Mouse (Mus musculus) brain, embryonic 18.5 days (tissue): ENCODE measurements around the gene Lrrn4cl.
"Not testable (repeated sequence)": the region's sequence is repeated elsewhere in the genome, so short reads cannot be mapped to it uniquely, and the experiment has no call there.

Experiments
- DNase-seq: peaks from one replicate; pipeline ENCODE4 v3.0.0-alpha.2; 2012; ENCODE audit warnings: low read depth, low spot score

Lrrn4cl gene

GRCm38 (mm10) chr19:8838041-8838730 is 12.4 kb upstream of the Lrrn4cl start:
- DNase-seq, result no peak

GRCm38 (mm10) chr19:8839103-8839907 is 11.3 kb upstream of the Lrrn4cl start, which contains the start of gene Gng3:
Gene Gng3 (minus strand): TSS chr19:8839194.
- DNase-seq, result peak; percentile 82

GRCm38 (mm10) chr19:8839908-8840791 is 10.4 kb upstream of the Lrrn4cl start:
- no peak for DNase-seq

- DNase-seq, result no peak
Observed at GRCm38 (mm10) chr19:8841012-8841411, 9.6 kb upstream of the Lrrn4cl start.

- DNase-seq, result no peak
Observed at GRCm38 (mm10) chr19:8842961-8843360, 7.6 kb upstream of the Lrrn4cl start.

GRCm38 (mm10) chr19:8844371-8845129 is 6.0 kb upstream of the Lrrn4cl start:
- no peak for DNase-seq

- no peak for DNase-seq
Observed at GRCm38 (mm10) chr19:8848356-8848755, 2.2 kb upstream of the Lrrn4cl start.

GRCm38 (mm10) chr19:8851639-8852038 is 1.1 kb downstream of the Lrrn4cl start:
- DNase-seq, result no peak

GRCm38 (mm10) chr19:8852236-8852928 is 1.8 kb downstream of the Lrrn4cl start:
- DNase-seq, result no peak

GRCm38 (mm10) chr19:8853117-8853516 is 2.5 kb downstream of the Lrrn4cl start:
- DNase-seq, result no peak

- no peak for DNase-seq
Observed at GRCm38 (mm10) chr19:8857689-8858088, 7.1 kb downstream of the Lrrn4cl start.

GRCm38 (mm10) chr19:8859018-8859417 is 8.4 kb downstream of the Lrrn4cl start:
- no peak for DNase-seq

GRCm38 (mm10) chr19:8864265-8864664 is 13.7 kb downstream of the Lrrn4cl start:
- DNase-seq, result no peak

GRCm38 (mm10) chr19:8870381-8870780 is 19.8 kb downstream of the Lrrn4cl start:
- not testable (repeated sequence) for DNase-seq

GRCm38 (mm10) chr19:8870838-8871237 is 20.3 kb downstream of the Lrrn4cl start:
- no peak for DNase-seq

- DNase-seq, result peak; percentile 95
Observed at GRCm38 (mm10) chr19:8871267-8872186, 21.0 kb downstream of the Lrrn4cl start, which contains the start of gene Ubxn1. Gene Ubxn1 (plus strand): TSS chr19:8871496.

- DNase-seq, result no peak
Observed at GRCm38 (mm10) chr19:8872266-8872840, 21.8 kb downstream of the Lrrn4cl start.

GRCm38 (mm10) chr19:8875031-8875430 is 24.5 kb downstream of the Lrrn4cl start:
- no peak for DNase-seq
